Mouse (Mus musculus) stomach, postnatal 0 days (tissue): ENCODE measurements around the gene Gm20379. TPM values are rescaled to one million over a fixed set of nuclear protein-coding genes. Genes with fewer than 3 reads are reported as not detected.

Source experiments
- ATAC-seq: fragments of 200-750 bp; cut with Nextera tagmentation; 2 replicates; pipeline ENCODE4 v1.8.0; 2017; ENCODE audit not compliant: low FRiP score, low TSS enrichment
- DNase-seq: peaks from one replicate; pipeline ENCODE4 v3.0.0-alpha.2; 2016; ENCODE audit warnings: low spot score
- H3K27ac ChIP-seq: fragments of 300-500 bp; sonication (generic); replicated peaks from 2 replicates; pipeline ENCODE4 v1.5.1; 2014; ENCODE audit warnings: mild to moderate bottlenecking, control low read depth
- H3K27me3 ChIP-seq: fragments of 300-500 bp; sonication (generic); 2 replicates; pipeline ENCODE4 v1.6.1; 2014; ENCODE audit warnings: low read length; ENCODE audit not compliant: control insufficient read depth, insufficient read depth
- H3K36me3 ChIP-seq: fragments of 300-500 bp; sonication (generic); 2 replicates; pipeline ENCODE4 v1.6.1; 2014; ENCODE audit warnings: low read length, mixed read lengths; ENCODE audit not compliant: control insufficient read depth, insufficient read depth
- H3K4me1 ChIP-seq: fragments of 300-500 bp; sonication (generic); replicated peaks from 2 replicates; pipeline ENCODE4 v1.6.1; 2014; ENCODE audit warnings: antibody characterized with exemption; ENCODE audit not compliant: control insufficient read depth, insufficient read depth
- H3K4me2 ChIP-seq: fragments of 300-500 bp; sonication (generic); replicated peaks from 2 replicates; pipeline ENCODE4 v1.6.1; 2014; ENCODE audit warnings: low read depth, mild to moderate bottlenecking, control low read depth, moderate library complexity
- H3K4me3 ChIP-seq: fragments of 300-500 bp; sonication (generic); 2 replicates; pipeline ENCODE4 v1.5.1; 2014; ENCODE audit warnings: low read depth, low read length, control low read depth
- H3K9ac ChIP-seq: fragments of 300-500 bp; sonication (generic); 2 replicates; pipeline ENCODE4 v1.6.1; 2014; ENCODE audit warnings: mild to moderate bottlenecking, low read length, control low read depth, mixed read lengths
- H3K9me3 ChIP-seq: fragments of 300-500 bp; sonication (generic); 2 replicates; pipeline ENCODE4 v1.6.1; 2016; ENCODE audit warnings: low read length; ENCODE audit not compliant: control insufficient read depth
- CTCF ChIP-seq: IDR thresholded peaks from 2 replicates; pipeline ENCODE4 v1.5.1; 2016; ENCODE audit warnings: antibody characterized with exemption, low read depth, mild to moderate bottlenecking, moderate library complexity
- EP300 ChIP-seq: optimal IDR thresholded peaks from 2 replicates; pipeline ENCODE3; 2016; ENCODE audit warnings: antibody characterized with exemption
- WGBS: fragments of 180-500 bp; shearing (Covaris S2); extraction: QIAGEN DNeasy Blood & Tissue Kit; methylation state at CpG from one replicate; pipeline ENCODE4 v1.1.7; 2014; 5-methylcytosine and 5-hydroxymethylcytosine counted together
- polyA plus RNA-seq: library from polyadenylated mRNA; unstranded; fragments of >200 nt; fragmentation: Nextera tagmentation; extraction: Ambion mirVana; gene quantifications from 2 replicates; pipeline ENCODE4 v1.2.1, GENCODE M21; 2015

Gene Gm20379
- polyA plus RNA-seq, 1 experiment from 2014 or later = 0.51 TPM

DNA sequence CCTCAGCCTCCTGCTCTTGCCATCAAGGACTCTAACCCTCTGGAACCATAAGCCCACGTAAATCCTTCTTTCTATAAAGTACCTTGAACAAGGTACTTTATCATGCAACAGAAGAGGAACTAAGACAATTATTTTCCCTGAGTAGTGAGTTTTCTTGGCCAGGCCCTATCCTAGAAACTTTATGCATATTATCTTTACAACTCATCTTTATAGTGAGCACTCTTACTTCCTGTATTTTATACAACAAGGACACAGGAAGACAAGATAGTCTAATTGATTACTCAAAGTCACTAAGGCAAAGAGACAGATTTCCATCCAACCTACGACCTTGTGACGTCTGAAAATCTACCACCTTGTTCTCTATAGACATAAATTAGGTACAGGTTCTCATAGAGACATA, 34.0 kb downstream of the Gm20379 start:
- DNase-seq (no peak), ATAC-seq (no peak)
- no peaks in the 10 kb centered on the region; the same call in 1 of the 2 replicates for H3K36me3 ChIP-seq
- no peaks in the 10 kb centered on the region for H3K27me3 ChIP-seq
- WGBS = 89% methylated on average over 3 of the region's 3 CpGs
- H3K4me2 ChIP-seq = no peak overlapping the region
- H3K9ac ChIP-seq = no peak overlapping the region
- H3K4me1 ChIP-seq = no peaks in the 10 kb centered on the region
- TF ChIP-seq CTCF = no peak
- no peak for TF ChIP-seq EP300
- no peak overlapping the region for H3K27ac ChIP-seq
- no peaks in the 10 kb centered on the region for H3K9me3 ChIP-seq
- H3K4me3 ChIP-seq = no peak overlapping the region

DNA sequence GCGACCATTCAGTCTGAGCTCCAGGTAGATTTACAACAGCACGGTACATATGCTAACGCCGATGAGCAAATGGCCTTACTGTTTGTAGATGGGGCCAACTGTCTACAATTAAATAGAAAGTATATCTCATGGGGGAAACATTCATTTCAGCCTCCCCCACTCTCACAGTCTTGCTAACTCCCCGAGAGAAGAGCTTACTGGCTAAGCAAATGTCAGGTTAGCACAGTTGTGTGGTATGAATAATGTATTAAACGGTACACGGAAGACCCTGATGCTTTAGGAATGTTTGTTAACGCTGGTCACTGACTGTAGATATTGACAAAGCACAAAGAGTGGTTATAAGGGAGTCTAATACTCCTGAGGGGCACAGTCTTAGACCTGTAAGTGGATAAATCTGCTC, 38.3 kb downstream of the Gm20379 start:
- Histone ChIP-seq H3K4me1 (no peaks in the 10 kb centered on the region), H3K4me2 (no peak overlapping the region), H3K27me3 (no peaks in the 10 kb centered on the region), H3K36me3 (no peaks in the 10 kb centered on the region; the same call in 1 of the 2 replicates), H3K27ac (no peak overlapping the region), H3K9ac (no peak overlapping the region), H3K9me3 (no peaks in the 10 kb centered on the region), H3K4me3 (no peak overlapping the region)
- DNase-seq (no peak), ATAC-seq (no peak)
- WGBS = 91% methylated on average over 8 of the region's 8 CpGs
- TF ChIP-seq EP300 (no peak), CTCF (no peak)

DNA sequence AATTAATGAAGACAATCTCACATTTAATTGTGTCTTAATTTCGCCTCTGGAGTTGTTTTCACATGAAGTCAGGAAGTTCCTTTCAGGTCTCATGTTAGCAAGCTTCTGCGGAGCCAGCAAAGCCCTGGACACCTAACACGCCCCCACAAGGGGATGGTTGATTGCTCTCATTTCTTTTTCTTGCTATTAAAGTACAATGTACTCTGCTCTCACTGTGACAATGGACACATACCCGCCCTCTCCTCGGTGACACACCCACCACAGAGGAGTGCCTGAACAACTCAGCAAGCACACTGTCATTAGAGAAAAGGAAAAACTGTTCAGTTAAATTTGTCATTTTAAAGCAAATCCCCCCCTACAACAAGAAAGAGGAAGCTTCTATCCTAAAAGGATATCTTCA, 40.6 kb downstream of the Gm20379 start:
- Histone ChIP-seq H3K4me2 (no peak overlapping the region), H3K36me3 (peaks cover 2% of the 10 kb centered on the region; the same call in 1 of the 2 replicates), H3K4me3 (no peak overlapping the region), H3K9ac (no peak overlapping the region), H3K4me1 (no peaks in the 10 kb centered on the region), H3K9me3 (no peaks in the 10 kb centered on the region), H3K27me3 (no peaks in the 10 kb centered on the region), H3K27ac (no peak overlapping the region)
- no peak for DNase-seq
- no peak for TF ChIP-seq CTCF
- no peak for TF ChIP-seq EP300
- 79% methylated on average over 5 of the region's 5 CpGs for WGBS
- ATAC-seq = no peak

DNA sequence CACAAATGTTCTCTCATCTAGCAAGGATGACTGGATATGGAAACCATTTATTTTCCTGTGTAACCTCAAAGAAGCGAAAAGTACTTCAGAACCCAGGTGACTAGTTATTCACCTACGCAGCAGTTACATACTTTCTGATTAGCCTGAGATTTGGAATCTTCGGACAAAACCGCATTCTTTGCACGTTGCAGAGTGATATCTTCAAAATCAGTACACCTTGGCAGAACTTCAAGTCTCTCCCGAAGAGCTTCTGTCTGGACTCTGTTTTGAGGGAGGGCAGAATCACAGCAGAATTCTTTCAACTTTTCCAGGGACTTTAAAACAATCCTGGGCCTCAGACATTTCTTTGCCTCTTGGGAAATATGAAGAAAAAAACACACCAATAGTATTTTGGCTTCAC, 45.3 kb downstream of the Gm20379 start:
- TF ChIP-seq CTCF (no peak), EP300 (no peak)
- H3K9ac ChIP-seq = no peak overlapping the region
- WGBS = 75% methylated on average over 6 of the region's 6 CpGs
- H3K4me2 ChIP-seq = no peak overlapping the region
- no peaks in the 10 kb centered on the region for H3K27me3 ChIP-seq
- H3K9me3 ChIP-seq = no peaks in the 10 kb centered on the region
- H3K4me3 ChIP-seq = no peak overlapping the region
- H3K36me3 ChIP-seq = 0 out of 2 replicates have a peak, but pooled peaks cover 2% of the 10 kb centered on the region
- DNase-seq (no peak), ATAC-seq (no peak)
- H3K4me1 ChIP-seq = no peaks in the 10 kb centered on the region
- H3K27ac ChIP-seq = no peak overlapping the region

DNA sequence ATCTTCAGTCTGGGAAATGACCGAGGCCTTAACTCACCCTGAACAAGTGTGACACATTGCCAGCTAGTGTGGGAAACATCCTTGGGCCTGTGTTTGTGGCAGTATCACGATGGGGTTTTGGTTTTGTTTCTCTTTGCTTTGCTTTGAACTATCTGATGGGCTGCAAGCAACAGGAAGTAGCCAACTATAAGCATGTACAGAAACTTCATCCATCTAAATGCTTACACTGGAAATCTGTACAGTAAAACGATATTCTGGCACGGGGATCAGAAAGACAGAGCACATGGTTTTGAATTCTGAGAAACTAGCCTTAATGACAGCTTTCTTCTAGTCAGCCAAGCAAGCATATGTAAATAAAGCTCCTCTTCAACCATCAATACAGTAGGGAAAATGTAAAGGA, 48.2 kb downstream of the Gm20379 start:
- 0 out of 2 replicates have a peak, but pooled peaks cover 2% of the 10 kb centered on the region for H3K36me3 ChIP-seq
- H3K27ac ChIP-seq = 0 out of 2 replicates have a peak overlapping the region, but pooled peaks have one; percentile 92
- DNase-seq (no peak), ATAC-seq (no peak)
- peak overlapping the region; percentile 60 for H3K9ac ChIP-seq
- H3K4me3 ChIP-seq = peak overlapping the region; percentile 74
- H3K27me3 ChIP-seq = no peaks in the 10 kb centered on the region
- WGBS = 7% methylated on average over 4 of the region's 4 CpGs
- H3K4me2 ChIP-seq = peak overlapping the region; percentile 57
- TF ChIP-seq EP300 (no peak), CTCF (no peak)
- H3K9me3 ChIP-seq = no peaks in the 10 kb centered on the region
- H3K4me1 ChIP-seq = no peaks in the 10 kb centered on the region

DNA sequence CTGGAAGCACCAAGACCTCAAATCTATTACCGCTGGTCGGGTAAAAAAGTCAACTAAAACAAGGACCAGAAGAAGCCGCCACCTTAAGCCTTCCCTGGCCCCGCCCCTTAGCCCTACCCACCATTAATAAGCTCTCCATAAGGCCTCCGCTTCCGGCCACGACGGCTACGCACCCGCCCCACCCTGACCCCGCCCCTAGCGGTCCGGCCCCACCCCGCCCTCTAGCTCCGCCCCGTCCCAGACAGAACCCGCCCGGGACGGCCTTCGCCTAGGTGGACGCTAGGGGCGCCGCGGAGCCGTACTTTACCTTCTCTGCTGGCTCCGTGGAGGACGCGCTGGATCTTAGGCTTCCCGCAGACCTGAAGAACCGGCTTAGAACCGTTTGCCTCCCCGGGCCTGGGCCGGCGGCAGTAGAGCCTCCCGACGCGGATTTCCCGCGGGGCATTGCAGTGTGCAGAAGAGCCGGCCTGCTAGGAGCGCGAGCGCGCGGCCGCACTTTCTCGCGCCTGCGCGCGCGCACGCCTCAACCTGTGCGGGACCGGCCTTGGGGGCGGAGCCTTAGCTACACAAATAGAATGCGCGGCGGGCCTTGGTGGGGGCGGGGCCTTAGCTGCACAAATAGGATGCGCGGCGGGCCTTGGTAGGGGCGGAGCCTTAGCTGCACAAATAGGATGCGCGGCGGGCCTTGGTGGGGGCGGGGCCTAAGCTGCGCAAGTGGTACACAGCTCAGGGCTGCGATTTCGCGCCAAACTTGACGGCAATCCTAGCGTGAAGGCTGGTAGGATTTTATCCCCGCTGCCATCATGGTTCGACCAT, 48.9 kb downstream of the Gm20379 start, which contains the start of the genes Dhfr and Msh3:
TSS of gene Dhfr (plus strand) at position 271 of the 816 bp plus-strand sequence.
TSS of gene Msh3 (minus strand) at position 548 of the 816 bp plus-strand sequence.
- H3K27ac ChIP-seq = peak within 1 kb of the TSS; percentile 92
- H3K4me1 ChIP-seq = no peaks in the 10 kb centered on the region
- peak within 1 kb of the TSS; percentile 73 for H3K9ac ChIP-seq
- peak; percentile 96 for ATAC-seq
- H3K4me2 ChIP-seq = peak within 1 kb of the TSS; percentile 100
- TF ChIP-seq CTCF = peak; percentile 85
- no peak for TF ChIP-seq EP300
- no peaks in the 10 kb centered on the region for H3K27me3 ChIP-seq
- DNase-seq = peak; percentile 99
- H3K36me3 ChIP-seq = 0 out of 2 replicates have a peak, but pooled peaks cover 2% of the 10 kb centered on the region
- H3K4me3 ChIP-seq = peak within 1 kb of the TSS; percentile 74
- no peaks in the 10 kb centered on the region for H3K9me3 ChIP-seq
- WGBS = under 1% methylated on average over 71 of the region's 76 CpGs
